ENCODE assay signal across 10 mouse cellular contexts in genomic region chr12:111664144-111664634, GRCm38 (mm10). TPM values are rescaled to one million over a fixed set of nuclear protein-coding genes. Genes with fewer than 3 reads are reported as not detected.
DNase-seq lines count a peak whose midpoint lies in the region; ATAC-seq and TF ChIP-seq lines count a peak whose summit lies in the region.
"Had no signal": no experiment of that assay in that cellular context is flagged by ENCODE, and none has a peak within 500 bp of the region (broad histone marks: within the 10 kb centered on the region; RNA-seq: fewer than 3 reads in every experiment).

No protein-coding gene starts in this region.

- 32% methylated on average over 6 of the region's 6 CpGs for WGBS in heart, embryonic 11.5 days (ENCODE audit: insufficient replicate concordance)
- 7% methylated on average over 6 of the region's 6 CpGs for WGBS in lung, embryonic 15.5 days

- H3K79me3 ChIP-seq in C2C12 (ENCODE audit: low read depth) = no peaks in the 10 kb centered on the region

- H3ac ChIP-seq in C2C12 (ENCODE audit: control insufficient read depth, insufficient read length, low read depth) = no peak overlapping the region

- TF ChIP-seq CTCF in C2C12 (IDR thresholded peaks at IDR 0.05; ENCODE audit: control insufficient read depth, insufficient read depth, insufficient read length) = no peak

- H3K9me3 ChIP-seq in heart, embryonic 11.5 days (replicated peaks; ENCODE audit: control insufficient read depth, low read length) = no peaks in the 10 kb centered on the region
- H3K9me3 ChIP-seq in lung, embryonic 15.5 days = no peaks in the 10 kb centered on the region

- H3K4me2 ChIP-seq in heart, embryonic 11.5 days = peak overlapping the region; percentile 14; the same call in 1 of the 2 replicates
- H3K4me2 ChIP-seq in lung, embryonic 15.5 days = peak overlapping the region; percentile 41

- ATAC-seq in heart, embryonic 11.5 days (replicated peaks; ENCODE audit: insufficient number of reproducible peaks, low FRiP score, low TSS enrichment) = no peak
- ATAC-seq in lung, embryonic 15.5 days (ENCODE audit: borderline replicate concordance, extremely low read depth, low FRiP score, low TSS enrichment) = peak; percentile 84

- no peaks in the 10 kb centered on the region for H3K79me2 ChIP-seq in C2C12 (ENCODE audit: control insufficient read depth, insufficient read depth)

- peaks cover 36% of the 10 kb centered on the region for H3K4me1 ChIP-seq in heart, embryonic 11.5 days (ENCODE audit: control insufficient read depth, insufficient read depth, low read length)
- peaks cover 37% of the 10 kb centered on the region for H3K4me1 ChIP-seq in lung, embryonic 15.5 days

- no peak overlapping the region for H3K4me3 ChIP-seq in C2C12 (ENCODE audit: insufficient read depth, poor library complexity, severe bottlenecking)
- H3K4me3 ChIP-seq in heart, embryonic 11.5 days (ENCODE audit: low read depth, low read length) = no peak overlapping the region
- no peak overlapping the region for H3K4me3 ChIP-seq in lung, embryonic 15.5 days
- H3K4me3 ChIP-seq: erythroblast, embryonic 14.5 days had no signal

- DNase-seq in embryo, embryonic 10.5 days (ENCODE audit: low spot score) = peak; percentile 30
- DNase-seq in embryo, embryonic 10 days (ENCODE audit: low spot score) = no peak
- no peak for DNase-seq in adipocyte (ENCODE audit: low spot score)
- DNase-seq in frontal cortex, postnatal 36 days (ENCODE audit: low spot score in 2 of 2) = no peak
- DNase-seq in layer of hippocampus, adult 18-20 months (ENCODE audit: low spot score in 2 of 2) = no peak

- H3K36me3 ChIP-seq in C2C12 (ENCODE audit: control insufficient read depth, insufficient read depth) = peaks cover 6% of the 10 kb centered on the region
- peaks cover under 1% of the 10 kb centered on the region; the same call in 1 of the 2 replicates for H3K36me3 ChIP-seq in heart, embryonic 11.5 days (ENCODE audit: control insufficient read depth, insufficient read depth, low read length)
- H3K36me3 ChIP-seq in lung, embryonic 15.5 days = peaks cover 7% of the 10 kb centered on the region

- peak overlapping the region; percentile 55 for H3K27ac ChIP-seq in heart, embryonic 11.5 days (ENCODE audit: low read depth, low read length)
- peak overlapping the region; percentile 96 for H3K27ac ChIP-seq in lung, embryonic 15.5 days

- H3K9ac ChIP-seq in heart, embryonic 11.5 days (ENCODE audit: low read depth, low read length) = peak overlapping the region; percentile 44; the same call in 1 of the 2 replicates
- H3K9ac ChIP-seq in lung, embryonic 15.5 days = no peak overlapping the region

- H3K27me3 ChIP-seq in C2C12 (ENCODE audit: control insufficient read depth, insufficient read depth, insufficient read length) = no peaks in the 10 kb centered on the region
- no peaks in the 10 kb centered on the region for H3K27me3 ChIP-seq in heart, embryonic 11.5 days (ENCODE audit: control insufficient read depth, insufficient read depth, low read length)
- 0 out of 2 replicates have a peak, but pooled peaks cover under 1% of the 10 kb centered on the region for H3K27me3 ChIP-seq in lung, embryonic 15.5 days
- H3K27me3 ChIP-seq: CH12.LX had no signal

TF ChIP-seq in C2C12, 6 proteins besides CTCF, POLR2A, EP300 and RAD21:
- TF ChIP-seq CEBPB (IDR thresholded peaks at IDR 0.05; ENCODE audit: low read depth) (no peak), MYOG (IDR thresholded peaks at IDR 0.05; ENCODE audit: control insufficient read depth, extremely low read depth, insufficient read length) (no peak), MYOD1 (IDR thresholded peaks at IDR 0.05; ENCODE audit: control insufficient read depth, insufficient read length, low read depth) (peak; percentile 99), USF1 (IDR thresholded peaks at IDR 0.05; ENCODE audit: low read depth) (no peak), MAX (IDR thresholded peaks at IDR 0.05) (no peak)

RNA-seq across cellular contexts. Expression of gene Ckb, which starts 7.9 kb away (rescaled TPM):
- 61.4 TPM for polyA plus RNA-seq in C2C12 (2012; fragmentation: generic; extraction: Trizol)
- polyA plus RNA-seq in heart, embryonic 11.5 days (2014; fragmentation: Nextera tagmentation; extraction: Ambion mirVana) = 454 and 458 TPM in 2 replicates
- 252 and 268 TPM in 2 replicates for polyA plus RNA-seq in lung, embryonic 15.5 days (2015; fragmentation: Nextera tagmentation; extraction: Ambion mirVana)
- 1,000 to 10,000 TPM; 1,388 to 1,396 TPM for total RNA-seq in layer of hippocampus, adult 18-20 months (2021)

RNA-seq across cellular contexts. Expression of gene Trmt61a, which starts 13.7 kb away (rescaled TPM):
- polyA plus RNA-seq in C2C12 (2012; fragmentation: generic; extraction: Trizol) = 32.1 TPM
- 3.4 and 4.6 TPM in 2 replicates for polyA plus RNA-seq in heart, embryonic 11.5 days (2014; fragmentation: Nextera tagmentation; extraction: Ambion mirVana)
- 11.1 and 13.7 TPM in 2 replicates for polyA plus RNA-seq in lung, embryonic 15.5 days (2015; fragmentation: Nextera tagmentation; extraction: Ambion mirVana)
- 10 to 100 TPM; 18.5 to 18.8 TPM for total RNA-seq in layer of hippocampus, adult 18-20 months (2021)

RNA-seq across cellular contexts. Expression of gene Bag5, which starts 48.9 kb away (rescaled TPM):
- polyA plus RNA-seq in C2C12 (2012; fragmentation: generic; extraction: Trizol) = 20.6 TPM
- 41.8 and 42.8 TPM in 2 replicates for polyA plus RNA-seq in heart, embryonic 11.5 days (2014; fragmentation: Nextera tagmentation; extraction: Ambion mirVana)
- 49.4 and 52.2 TPM in 2 replicates for polyA plus RNA-seq in lung, embryonic 15.5 days (2015; fragmentation: Nextera tagmentation; extraction: Ambion mirVana)
- 10 to 100 TPM; 54.9 to 58.5 TPM for total RNA-seq in layer of hippocampus, adult 18-20 months (2021)

RNA-seq across cellular contexts. Expression of gene Apopt1, which starts 48.9 kb away (rescaled TPM):
- 29.9 TPM for polyA plus RNA-seq in C2C12 (2012; fragmentation: generic; extraction: Trizol)
- 50.0 and 51.3 TPM in 2 replicates for polyA plus RNA-seq in heart, embryonic 11.5 days (2014; fragmentation: Nextera tagmentation; extraction: Ambion mirVana)
- polyA plus RNA-seq in lung, embryonic 15.5 days (2015; fragmentation: Nextera tagmentation; extraction: Ambion mirVana) = 43.7 and 47.9 TPM in 2 replicates
- 10 to 100 TPM; 32.9 to 37.4 TPM for total RNA-seq in layer of hippocampus, adult 18-20 months (2021)
